Mouse (Mus musculus) monocyte, adult 2 months (primary cell): Measurements from ENCODE around the gene Nol11.
"Not testable (repeated sequence)": the region's sequence is repeated elsewhere in the genome, so short reads cannot be mapped to it uniquely, and the experiment has no call there.

ENCODE experiments used
- DNase-seq, 2 experiments: peaks; one replicate each; pipeline ENCODE4 v3.0.0; 2022; ENCODE audit warnings: low spot score in 2 of 2, low read depth in 1 of 2

The Nol11 gene

GRCm38 (mm10) chr11:107156977-107157642 is 32.1 kb downstream of the Nol11 start:
- DNase-seq = no peak

- DNase-seq = no peak
Observed at GRCm38 (mm10) chr11:107155292-107155691, 33.9 kb downstream of the Nol11 start.

DNA sequence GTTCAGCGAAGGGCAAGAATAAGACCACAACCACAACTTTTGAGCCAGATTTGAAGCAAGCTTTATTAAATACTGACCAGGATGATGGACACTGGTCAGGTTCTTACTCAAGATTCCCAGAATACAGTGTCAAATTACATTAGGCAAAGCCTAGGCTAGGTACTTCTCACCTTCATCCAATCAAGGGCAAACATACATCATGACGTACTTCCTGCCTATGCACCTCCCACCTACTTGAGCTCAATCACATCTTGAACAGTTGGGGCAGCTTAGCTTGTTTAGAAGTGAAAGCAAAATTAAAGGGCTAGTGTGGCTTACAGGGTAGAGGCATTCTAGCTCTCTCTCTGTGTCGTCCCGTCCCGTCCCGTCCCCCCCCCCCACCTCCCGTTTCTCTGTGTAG is 34.8 kb downstream of the Nol11 start:
- DNase-seq = no peak

DNA sequence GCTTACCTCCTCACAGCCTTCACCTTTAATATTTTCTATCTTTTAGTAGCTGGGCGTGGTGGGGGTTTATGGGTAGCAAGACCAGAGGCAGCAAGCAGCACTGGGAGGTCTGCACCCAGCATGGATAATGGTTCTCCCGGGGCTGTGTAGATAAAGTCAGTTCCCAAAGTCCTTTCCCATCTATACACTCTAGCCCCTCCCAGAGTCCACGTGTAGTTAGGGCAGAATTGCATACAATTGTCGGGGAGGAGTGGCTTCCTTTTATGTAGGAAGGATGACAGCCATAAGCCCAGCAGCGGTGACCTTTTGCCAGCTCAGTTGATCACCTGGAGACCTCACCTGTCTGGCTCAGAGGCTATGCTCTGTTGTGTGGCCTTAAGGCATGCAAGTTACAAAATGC is 35.5 kb downstream of the Nol11 start:
- no peak for DNase-seq

GRCm38 (mm10) chr11:107151809-107152208 is 37.4 kb downstream of the Nol11 start:
- no peak for DNase-seq

GRCm38 (mm10) chr11:107143956-107144355 is 45.2 kb downstream of the Nol11 start:
- DNase-seq = not testable (repeated sequence)

- no peak for DNase-seq
Observed at GRCm38 (mm10) chr11:107142382-107142781, 46.8 kb downstream of the Nol11 start.

- DNase-seq = no peak
Observed at GRCm38 (mm10) chr11:107140756-107141155, 48.4 kb downstream of the Nol11 start.

DNA sequence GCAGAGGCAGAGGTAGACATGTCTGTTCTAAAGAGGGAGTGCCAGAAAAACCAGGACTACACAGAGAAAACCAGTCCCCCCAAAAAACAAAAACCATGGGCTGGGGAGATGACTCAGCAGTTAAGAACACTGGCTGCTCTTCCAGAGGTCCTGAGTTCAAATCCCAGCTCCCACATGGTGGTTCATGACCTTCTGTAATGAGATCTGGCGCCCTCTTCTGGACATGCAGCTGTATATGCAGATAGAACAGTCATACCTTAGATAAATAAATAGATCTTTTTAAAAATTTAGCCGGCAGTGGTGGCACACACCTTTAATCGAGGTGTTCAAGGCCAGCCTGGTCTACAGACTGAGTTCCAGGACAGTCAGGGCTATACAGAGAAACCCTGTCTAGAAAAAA is 50.5 kb downstream of the Nol11 start:
- DNase-seq = no peak

GRCm38 (mm10) chr11:107137593-107137992 is 51.6 kb downstream of the Nol11 start:
- DNase-seq = no peak

DNA sequence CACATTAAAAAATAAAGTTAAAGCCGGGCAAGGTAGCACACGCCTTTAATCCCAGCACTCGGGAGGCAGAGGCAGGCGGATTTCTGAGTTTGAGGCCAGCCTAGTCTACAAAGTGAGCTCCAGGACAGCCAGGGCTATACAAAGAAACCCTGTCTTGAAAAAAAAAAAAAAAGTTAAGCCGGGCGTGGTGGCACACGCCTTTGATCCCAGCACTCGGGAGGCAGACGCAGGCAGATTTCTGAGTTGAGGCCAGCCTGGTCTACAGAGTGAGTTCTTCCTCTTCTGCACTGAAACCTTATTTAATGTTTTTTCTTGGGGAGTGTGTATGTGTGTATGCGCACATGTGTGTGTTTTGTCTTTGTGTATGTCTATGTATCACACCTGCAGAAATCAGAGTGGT is 52.7 kb downstream of the Nol11 start:
- not testable (repeated sequence) for DNase-seq

- no peak for DNase-seq
Observed at GRCm38 (mm10) chr11:107135741-107136140, 53.4 kb downstream of the Nol11 start.

DNA sequence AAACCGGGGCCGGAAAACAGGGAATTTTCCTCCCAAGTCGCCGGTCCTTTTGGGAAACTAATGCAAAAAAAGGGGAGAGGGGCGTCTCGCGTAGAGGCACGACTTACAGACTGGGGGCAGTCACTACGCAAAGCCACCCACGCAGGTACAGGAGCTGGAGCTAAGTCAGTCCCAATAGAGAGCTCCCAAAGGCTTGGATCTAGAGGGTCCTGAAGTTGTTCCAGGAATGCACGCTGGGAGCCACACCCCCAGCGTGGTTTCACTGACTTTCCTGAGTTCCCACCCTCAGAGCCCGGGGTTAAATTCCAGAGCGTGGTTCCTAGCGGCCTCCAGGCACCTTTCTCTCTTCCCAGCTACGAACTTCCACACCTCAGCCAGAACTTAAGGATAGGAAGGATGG is 56.8 kb downstream of the Nol11 start:
- no peak for DNase-seq

- DNase-seq = peak; percentile 66 to 82
Observed at GRCm38 (mm10) chr11:107131749-107132421, 57.3 kb downstream of the Nol11 start, which contains the start of gene Bptf. Bptf (minus strand) TSS chr11:107132127.

DNA sequence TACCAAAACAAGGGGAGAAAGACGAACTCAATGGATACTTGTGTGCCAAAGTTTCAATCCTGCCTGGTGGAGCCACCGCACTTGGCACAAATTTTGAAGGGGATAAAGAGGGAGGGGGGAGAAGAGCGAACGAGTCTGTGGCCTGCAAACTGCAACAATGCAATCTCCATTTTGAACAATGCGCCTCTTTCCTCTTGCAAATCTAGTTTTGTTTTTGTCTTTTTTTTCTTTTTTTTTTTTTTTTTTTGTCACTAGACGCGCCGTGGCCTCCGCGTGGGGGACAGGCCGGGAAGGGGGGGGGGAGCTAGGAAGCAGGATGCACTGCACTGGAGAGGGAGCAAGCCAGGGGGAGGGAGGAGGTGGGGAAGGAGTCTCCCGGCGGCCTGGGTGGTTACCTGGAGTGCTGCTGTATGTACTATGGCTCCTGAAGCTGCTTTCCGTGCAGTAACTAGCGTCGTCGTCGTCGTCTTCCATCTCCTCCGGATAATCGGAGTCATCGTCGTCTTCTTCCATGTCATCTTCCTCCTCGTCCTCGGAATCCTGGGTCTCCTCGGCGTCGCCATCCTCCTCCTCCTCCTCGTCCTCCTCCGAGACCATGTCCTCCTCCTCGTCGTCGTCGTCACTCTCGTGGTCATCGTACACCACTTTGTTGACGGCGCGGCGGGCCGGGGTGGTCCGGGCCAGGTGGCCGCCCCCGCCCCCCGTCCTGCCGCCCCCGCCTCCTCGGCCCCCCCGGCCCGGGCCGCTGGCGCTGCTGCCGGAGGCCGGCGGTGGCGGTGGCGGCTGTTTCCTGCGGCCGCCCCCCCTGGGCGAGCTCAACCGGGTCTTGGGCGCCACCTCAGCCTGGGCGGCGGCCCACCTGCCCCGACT is 58.1 kb downstream of the Nol11 start:
- peak in 1 of 2 experiments; percentile 21 for DNase-seq

DNA sequence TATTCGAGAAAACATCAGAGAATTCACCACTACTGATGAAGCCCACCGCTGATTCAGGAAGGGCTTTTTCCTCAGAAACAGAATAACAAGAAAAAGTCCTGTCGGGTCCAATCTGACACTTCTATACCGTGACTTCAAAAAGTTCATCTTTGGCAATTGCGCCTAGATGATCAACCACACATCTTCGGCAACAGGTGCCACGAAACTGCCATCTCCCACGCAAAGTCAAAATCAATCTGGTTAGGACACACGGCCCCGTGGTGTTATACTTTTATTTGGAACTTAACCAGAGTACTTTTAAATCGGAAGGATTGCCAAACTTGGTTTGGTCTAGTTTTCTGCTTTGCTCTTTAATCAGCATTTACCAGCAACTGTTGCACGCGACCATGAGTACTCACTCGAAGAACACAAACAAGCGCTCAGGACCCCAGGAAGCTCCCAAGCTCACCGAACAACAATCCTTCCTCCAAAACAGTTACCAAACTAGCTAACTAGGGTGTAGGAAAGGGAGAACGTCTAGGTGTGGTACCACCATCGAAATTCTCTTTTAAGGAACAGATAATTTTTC is 58.9 kb downstream of the Nol11 start:
- no peak for DNase-seq

DNA sequence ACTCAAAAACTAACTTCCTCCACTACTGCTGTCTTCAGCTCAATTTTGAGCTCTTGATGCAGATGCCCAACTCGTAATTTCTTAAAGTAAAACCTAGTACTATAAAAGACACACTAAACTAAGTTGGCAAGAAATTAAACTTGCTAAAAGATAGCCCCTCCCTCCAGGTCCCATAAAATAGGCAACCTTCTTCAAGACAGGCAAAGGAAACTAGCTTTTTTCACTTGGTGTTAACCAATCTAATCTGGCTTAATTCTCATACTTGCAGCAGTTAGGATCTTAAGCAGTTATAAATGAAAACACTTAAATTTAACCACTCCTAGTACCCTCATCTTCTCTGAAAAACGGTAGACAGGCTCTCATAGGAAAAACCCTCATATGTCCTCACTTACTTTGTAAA is 59.5 kb downstream of the Nol11 start:
- DNase-seq = no peak

GRCm38 (mm10) chr11:107126716-107127115 is 62.5 kb downstream of the Nol11 start:
- not testable (repeated sequence) for DNase-seq

- DNase-seq = no peak
Observed at GRCm38 (mm10) chr11:107125011-107125410, 64.2 kb downstream of the Nol11 start.

GRCm38 (mm10) chr11:107124327-107124731 is 64.9 kb downstream of the Nol11 start:
- peak in 1 of 2 experiments; percentile 37 for DNase-seq

DNA sequence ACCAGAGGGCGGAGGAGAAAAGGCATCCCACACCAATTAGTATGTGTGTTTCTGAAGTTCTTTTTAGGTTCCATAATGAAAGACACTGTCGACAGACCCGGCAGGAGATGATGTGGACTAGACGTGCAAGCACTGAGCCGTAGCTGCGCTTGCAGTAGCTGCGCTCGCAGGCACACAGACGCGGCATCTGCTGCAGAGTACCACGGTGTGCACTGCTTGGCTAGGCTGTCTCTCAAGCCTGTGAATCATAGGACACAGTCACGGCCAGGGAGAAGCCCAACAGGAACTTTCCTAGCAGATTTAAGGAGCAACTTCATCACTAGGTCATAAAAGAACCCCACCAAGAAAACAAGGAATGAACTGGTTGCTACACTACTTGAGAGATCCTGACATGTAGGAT is 71.4 kb downstream of the Nol11 start:
- no peak for DNase-seq
